Mouse (Mus musculus) R1 (cell line): ENCODE results near the gene Fn3k.
A peak's percentile ranks its signal among the peaks of the same experiment; 100 is the strongest.

Experiments
- DNase-seq: peaks from one replicate; pipeline ENCODE4 v3.0.0-alpha.2; 2018; ENCODE audit warnings: low read depth, low spot score

Gene Fn3k

GRCm38 (mm10) chr11:121434156-121435155 lies at the start of gene Fn3k:
Fn3k (plus strand) TSS chr11:121434913.
- DNase-seq: peak; percentile 71

GRCm38 (mm10) chr11:121387750-121388553 lies 46.8 kb upstream of the Fn3k start, which contains the start of gene Rab40b:
Rab40b (minus strand) TSS chr11:121388251.
- peak; percentile 100 for DNase-seq

- DNase-seq: no peak
These were observed 46.2 kb upstream of the Fn3k start for GRCm38 (mm10) chr11:121388554-121388945.

- no peak for DNase-seq
These were observed 43.9 kb upstream of the Fn3k start for GRCm38 (mm10) chr11:121390793-121391192.

GRCm38 (mm10) chr11:121392405-121392804 lies 42.3 kb upstream of the Fn3k start:
- no peak for DNase-seq

- no peak for DNase-seq
These were observed 27.2 kb upstream of the Fn3k start for GRCm38 (mm10) chr11:121407366-121408155.

- DNase-seq: no peak
These were observed 20.0 kb upstream of the Fn3k start for GRCm38 (mm10) chr11:121414762-121415161.

GRCm38 (mm10) chr11:121415351-121415750 lies 19.4 kb upstream of the Fn3k start:
- no peak for DNase-seq

GRCm38 (mm10) chr11:121417971-121418370 lies 16.7 kb upstream of the Fn3k start:
- DNase-seq: no peak

GRCm38 (mm10) chr11:121418932-121419331 lies 15.8 kb upstream of the Fn3k start:
- no peak for DNase-seq

- DNase-seq: peak; percentile 8
These were observed 14.3 kb upstream of the Fn3k start for GRCm38 (mm10) chr11:121420379-121420778.

GRCm38 (mm10) chr11:121420830-121421552 lies 13.7 kb upstream of the Fn3k start, which contains the start of gene Fn3krp:
Fn3krp (plus strand) TSS chr11:121421401.
- peak; percentile 99 for DNase-seq

- DNase-seq: no peak
These were observed 13.1 kb upstream of the Fn3k start for GRCm38 (mm10) chr11:121421553-121422173.

- no peak for DNase-seq
These were observed 1.3 kb upstream of the Fn3k start for GRCm38 (mm10) chr11:121433397-121433796.

- DNase-seq: no peak
These were observed 2.5 kb downstream of the Fn3k start for GRCm38 (mm10) chr11:121437236-121437635.

- DNase-seq: no peak
These were observed 5.1 kb downstream of the Fn3k start for GRCm38 (mm10) chr11:121439686-121440292.

GRCm38 (mm10) chr11:121441653-121442052 lies 6.9 kb downstream of the Fn3k start:
- no peak for DNase-seq

GRCm38 (mm10) chr11:121442076-121442475 lies 7.4 kb downstream of the Fn3k start:
- no peak for DNase-seq

- no peak for DNase-seq
These were observed 16.6 kb downstream of the Fn3k start for GRCm38 (mm10) chr11:121451216-121451726.
